Mouse (Mus musculus) kidney, adult 9 months (tissue): ENCODE data around the gene Atxn1.

Source experiments
- DNase-seq: peaks from one replicate; pipeline ENCODE4 v3.0.0; 2022

The Atxn1 gene

DNA sequence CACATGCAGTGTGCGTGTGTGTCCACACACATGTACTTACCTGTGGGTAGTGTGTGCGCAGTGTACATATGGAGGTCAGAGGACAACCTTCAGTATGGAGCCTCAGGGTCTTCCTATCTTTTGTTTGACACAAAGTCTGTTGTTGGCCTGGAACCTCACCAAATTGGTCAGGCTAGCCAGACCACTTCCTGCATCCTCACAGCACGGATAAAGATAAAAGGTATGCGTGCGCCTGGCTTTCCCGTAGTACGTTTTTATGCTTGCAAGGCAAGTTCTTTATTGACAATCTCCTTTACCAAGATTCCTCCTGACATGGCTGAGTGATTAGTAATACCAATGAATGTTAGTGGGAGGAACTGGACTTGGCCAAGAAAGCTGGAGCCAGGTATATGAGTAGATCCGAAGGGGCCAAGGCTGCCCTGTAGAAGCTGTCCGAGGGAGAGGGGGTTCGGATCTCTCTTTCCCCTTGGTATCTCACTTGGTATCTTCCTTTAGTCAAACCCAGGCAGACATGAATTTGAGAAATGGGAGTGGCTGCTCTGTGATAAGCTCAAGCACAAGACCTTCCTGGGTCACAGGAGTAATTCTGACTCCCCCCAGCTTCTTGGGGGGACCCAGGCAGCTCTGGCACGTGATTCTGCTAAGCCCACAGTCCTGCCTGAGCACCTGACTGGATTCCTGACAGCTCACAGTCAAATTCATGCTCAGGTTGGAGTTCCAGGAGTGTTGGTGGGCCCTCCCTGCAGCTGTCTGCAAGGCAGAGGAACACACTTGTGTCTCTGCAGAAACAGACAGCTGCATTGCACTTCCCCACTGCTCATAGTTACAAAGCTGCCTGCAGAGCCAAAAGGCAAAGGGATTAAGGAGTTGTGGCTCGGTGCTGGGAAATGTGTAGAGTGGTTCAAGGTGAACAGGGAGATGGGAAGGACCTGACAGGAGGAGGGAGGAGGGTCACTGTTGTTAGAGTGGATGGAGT lies 451.5 kb downstream of the Atxn1 start:
- peak; percentile 17 for DNase-seq

GRCm38 (mm10) chr13:45512531-45512930 lies 452.3 kb downstream of the Atxn1 start:
- peak; percentile 84 for DNase-seq

- DNase-seq = peak; percentile 67
Observed at GRCm38 (mm10) chr13:45511706-45512435, 452.9 kb downstream of the Atxn1 start.

DNA sequence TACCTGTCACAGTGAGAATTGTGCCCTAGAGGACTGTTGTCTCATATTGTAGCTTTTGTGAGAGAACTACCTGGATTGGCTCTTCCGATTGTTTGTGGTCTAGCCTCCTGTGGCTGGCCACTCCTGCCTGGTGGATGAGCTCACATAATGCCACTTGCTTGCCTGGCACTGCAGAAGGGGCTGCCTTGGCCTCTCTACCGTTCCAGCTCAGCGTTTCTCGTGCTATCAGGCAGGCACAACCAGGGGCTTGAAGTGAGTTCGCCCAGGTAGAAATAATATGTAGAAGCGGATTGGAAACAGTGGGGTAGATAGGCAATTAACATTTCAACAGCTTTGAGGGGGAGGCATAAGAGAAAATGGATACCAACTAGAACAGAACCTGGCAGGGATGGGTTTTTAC lies 455.4 kb downstream of the Atxn1 start:
- DNase-seq = no peak

DNA sequence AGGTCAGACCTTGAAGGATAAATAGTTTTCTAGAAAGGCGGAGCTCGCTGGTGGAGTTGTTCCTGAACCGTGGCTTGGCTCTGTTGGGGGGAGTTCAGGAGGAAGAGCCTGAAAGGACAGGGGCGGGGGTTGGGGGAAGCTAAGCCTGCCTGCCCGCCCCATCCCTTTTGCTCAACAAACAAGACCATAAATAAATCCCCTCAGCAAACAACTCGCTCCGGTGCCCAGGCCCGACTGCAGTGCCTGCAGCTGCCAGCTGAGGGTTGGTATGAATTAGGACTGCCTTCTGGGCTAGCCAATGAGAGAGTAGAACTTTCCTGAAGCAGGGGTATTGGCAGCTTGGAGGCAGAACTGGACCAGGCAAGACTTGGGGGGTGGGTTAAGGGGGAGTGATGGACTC lies 456.3 kb downstream of the Atxn1 start:
- peak; percentile 88 for DNase-seq

- peak; percentile 91 for DNase-seq
Observed at GRCm38 (mm10) chr13:45507274-45508229, 457.3 kb downstream of the Atxn1 start, which contains the start of gene Gmpr. Gene Gmpr, plus strand, starts transcription at chr13:45507444.

DNA sequence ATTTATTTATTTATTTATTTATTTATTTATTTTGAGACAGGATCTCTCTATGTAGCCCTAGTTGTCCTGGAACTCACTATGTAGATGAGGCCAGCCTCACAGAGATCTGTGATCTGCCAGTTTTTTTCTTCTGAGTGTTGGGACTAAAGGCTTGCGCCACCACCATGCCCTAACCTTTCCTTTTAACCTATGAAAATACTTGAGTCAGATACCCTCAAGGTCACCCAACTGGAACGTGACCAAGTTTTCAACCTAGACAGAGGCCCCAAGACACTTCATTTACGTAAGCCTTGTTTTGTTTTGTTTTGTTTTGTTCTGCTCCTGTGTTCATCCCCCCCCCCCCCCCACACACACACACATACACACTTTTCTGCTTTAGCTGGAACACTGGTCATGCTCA lies 459.3 kb downstream of the Atxn1 start:
- DNase-seq = no peak

DNA sequence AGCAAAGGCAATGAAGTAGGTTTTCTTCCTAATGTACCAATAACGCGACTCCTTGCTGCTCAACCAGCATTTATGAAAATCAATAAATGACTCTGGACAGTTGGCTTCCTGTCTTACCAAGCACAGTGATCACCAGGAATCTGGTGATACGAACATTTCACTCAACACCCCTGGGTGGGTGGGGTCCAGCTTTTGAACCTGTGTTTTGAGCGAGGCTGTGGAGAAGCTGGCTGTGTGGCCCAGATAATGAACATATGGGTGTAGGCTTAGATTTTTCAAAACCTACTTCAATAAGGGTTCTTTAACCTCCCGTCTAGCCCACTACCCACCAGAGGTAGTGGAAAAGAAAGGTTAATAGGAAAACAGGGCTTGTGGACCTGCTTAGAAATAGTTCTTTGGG lies 462.0 kb downstream of the Atxn1 start:
- no peak for DNase-seq

DNA sequence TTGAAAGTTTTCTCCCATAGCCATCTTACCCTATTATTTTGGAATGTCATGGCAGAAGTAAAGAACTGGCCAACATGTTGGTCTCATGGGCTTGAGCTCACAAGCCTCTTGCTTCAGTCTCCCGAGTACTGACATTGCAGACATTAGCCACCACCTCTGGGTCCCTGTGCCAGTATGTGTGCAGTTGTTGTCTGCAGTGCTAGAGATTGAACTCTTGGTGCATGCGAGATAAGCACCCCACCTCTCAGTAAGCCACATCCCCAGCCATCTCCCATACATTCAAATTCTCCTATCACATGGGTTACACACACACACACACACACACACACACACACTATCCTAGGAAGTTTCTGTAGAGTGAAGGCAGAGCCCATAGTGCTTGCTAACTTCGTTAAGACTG lies 464.9 kb downstream of the Atxn1 start:
- DNase-seq = no peak
